Mouse (Mus musculus) cerebellum, adult (tissue): ENCODE data around the gene Dbh.

Experiments used
- ATAC-seq: cut with Nextera tagmentation; 2 replicates; pipeline ENCODE4 v1.9.2; 2017; ENCODE audit warnings: mild to moderate bottlenecking, moderate library complexity, mixed read lengths; ENCODE audit not compliant: insufficient number of reproducible peaks, low FRiP score, low TSS enrichment

Dbh gene

GRCm38 (mm10) chr2:27161526-27161925 lies 3.5 kb upstream of the Dbh start:
- ATAC-seq, result no peak

GRCm38 (mm10) chr2:27162656-27163055 lies 2.4 kb upstream of the Dbh start:
- no peak for ATAC-seq

DNA sequence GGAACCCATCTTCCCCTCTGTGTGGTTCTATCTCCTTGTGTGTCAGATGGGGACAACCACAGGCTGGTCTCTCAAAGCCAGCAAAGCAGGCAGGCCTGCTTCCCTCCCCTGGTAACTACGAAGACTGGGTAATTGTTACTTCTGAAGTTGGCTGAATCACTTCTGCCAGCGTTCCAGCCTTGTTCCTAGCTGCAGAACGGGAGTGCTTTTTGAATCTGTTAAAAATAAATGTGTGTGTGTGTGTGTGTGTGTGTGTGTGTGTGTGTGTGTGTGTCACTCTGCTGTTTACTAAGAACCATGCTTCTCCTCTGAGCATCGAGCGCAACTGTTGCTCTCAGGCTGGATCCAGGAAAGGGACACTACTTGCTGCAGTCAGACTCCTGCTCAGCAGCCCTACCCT lies 1.2 kb upstream of the Dbh start:
- ATAC-seq, result no peak

DNA sequence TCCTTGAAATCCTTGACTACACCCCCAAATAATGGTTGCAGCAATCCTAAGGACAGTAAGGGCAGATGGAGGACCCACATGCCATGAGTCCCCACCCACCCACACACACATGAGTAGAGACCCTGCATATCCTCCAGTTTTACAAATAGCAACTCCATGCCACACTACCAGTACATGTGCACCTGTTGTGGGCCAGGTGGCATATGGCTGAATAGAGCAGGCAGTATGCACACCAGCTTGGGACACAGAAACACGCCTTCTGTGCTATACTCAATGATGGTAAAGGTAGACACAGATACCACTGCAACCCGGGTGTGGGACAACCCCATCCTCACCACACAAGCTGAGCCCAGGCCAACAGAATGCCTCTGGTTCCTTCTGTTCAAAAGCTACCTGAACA lies 1.0 kb downstream of the Dbh start:
- no peak for ATAC-seq

- ATAC-seq, result no peak
Observed at GRCm38 (mm10) chr2:27166999-27167398, 2.0 kb downstream of the Dbh start.

DNA sequence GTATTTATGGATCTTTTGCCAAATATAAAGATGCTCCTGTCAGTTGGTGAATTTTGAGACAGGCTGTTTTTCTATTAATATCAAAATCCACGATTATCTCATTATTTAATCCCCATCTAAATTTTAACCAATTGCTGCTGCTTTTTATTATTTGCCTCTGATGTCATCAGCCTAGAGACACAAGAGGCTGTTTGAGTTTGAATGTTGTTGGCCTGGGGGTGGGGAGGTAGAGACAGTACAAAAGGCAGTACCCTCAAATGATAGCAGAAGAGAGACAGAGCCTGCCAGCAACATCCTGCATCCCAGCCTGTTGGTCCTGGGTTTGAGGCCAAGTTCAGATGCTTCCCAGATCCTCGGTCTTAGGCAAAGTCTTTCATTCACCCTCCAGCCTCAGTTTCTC lies 9.2 kb downstream of the Dbh start:
- no peak for ATAC-seq

DNA sequence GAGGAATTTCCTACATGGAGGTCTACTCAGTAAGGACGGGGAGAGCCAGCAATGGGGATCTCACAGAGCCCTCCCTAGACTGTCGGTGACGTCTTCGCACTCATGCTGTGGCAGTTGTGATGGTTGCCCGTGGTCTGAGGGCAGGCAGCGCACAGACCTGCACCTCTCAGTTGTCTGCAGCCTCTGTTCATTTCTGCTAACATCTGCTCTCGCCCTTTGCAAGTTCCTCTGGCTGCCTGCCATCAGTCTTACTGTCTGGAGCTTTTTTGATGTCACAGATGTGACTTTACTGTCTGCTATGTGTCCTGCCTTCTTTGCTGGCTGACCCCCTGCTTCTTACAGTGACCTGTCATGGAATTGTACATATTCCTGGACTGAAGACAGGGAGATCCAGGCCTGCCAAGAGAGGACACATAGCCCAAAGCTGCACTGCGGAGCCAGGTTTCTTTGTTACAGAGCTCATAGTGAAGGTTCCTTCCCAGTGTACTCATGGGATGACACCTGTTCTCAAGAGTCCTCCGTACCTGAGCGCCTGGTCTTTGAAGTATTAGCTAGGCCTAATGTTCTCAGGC lies 10.7 kb downstream of the Dbh start:
- ATAC-seq, result no peak

DNA sequence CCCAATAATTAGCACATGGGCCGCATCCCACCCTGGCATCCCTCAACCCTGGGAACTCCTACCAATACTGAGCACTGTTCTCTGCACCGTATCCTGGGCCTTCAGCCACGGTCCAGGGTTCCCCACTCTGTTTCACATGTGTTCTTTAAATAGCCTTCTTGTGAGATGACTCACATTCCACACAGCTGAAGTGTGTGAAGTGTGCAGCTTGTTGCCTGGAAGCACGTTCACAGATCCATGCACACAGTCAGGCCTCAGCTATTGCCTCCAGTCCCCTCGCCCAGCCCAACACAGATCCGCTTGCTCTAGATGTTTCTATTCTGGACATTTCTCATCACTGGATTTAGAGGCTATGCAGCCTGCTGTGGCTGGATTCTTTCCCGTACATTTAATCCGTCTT lies 14.1 kb downstream of the Dbh start:
- no peak for ATAC-seq

DNA sequence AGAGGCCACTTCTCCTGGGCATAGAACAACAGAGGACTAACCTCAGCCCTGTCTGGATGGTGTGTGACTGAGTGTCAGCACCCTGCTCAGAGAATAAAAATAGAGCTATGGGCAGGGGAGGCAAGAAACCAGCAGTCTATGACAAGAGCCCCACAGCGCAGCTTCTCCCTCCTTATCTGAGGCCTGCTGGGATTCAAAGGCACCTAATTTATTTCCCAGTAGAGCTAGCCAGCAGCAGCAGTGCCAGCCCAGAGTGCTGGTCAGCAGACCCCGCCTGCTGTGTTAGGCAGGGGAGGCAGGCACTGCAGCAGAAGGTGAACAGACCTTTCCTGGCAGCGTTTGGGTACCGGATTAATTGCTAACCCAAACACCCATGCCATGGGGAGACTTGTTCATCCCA lies 16.9 kb downstream of the Dbh start:
- peak; percentile 20; the same call in 1 of the 2 replicates for ATAC-seq

- no peak for ATAC-seq
Observed at GRCm38 (mm10) chr2:27183734-27184133, 18.7 kb downstream of the Dbh start.

DNA sequence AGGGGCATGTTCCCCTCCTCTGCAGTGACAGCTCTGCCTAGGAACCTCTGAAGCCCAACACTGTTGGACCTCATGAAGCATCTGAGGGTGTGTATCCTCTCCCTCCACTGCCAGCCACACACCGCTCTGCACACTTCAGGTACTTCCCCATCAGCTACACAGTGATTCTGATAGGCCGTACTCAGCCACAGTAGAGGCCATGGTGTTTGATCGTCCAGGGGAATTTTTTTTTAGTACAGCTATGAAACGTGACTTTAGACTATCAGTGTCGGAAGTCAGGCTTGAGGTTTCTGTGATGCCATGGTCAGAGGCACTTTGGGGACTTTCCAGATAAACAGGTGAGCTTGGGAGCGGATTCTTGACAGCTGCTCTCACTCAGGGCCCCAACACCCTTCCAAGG lies 22.5 kb downstream of the Dbh start:
- ATAC-seq, result no peak

DNA sequence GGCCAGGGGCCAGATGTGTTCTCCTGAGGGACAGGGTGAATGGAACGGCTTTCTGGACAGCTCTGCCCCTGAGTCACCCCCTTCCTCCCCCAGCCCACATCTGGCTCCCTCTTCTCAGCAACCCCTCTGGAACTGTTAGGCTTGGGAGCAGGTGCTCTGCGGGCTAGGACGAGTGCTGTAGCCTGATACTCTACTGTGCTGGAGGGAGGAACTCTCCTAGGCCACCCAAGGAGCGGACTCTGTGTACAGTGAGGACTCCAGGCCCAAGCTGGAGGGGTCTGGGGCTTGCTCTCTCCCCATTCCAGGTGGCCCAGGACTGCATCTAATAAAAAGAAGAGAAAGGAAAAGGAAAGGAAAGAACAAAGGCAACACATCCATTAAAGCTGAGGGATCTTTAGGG lies 25.0 kb downstream of the Dbh start:
- ATAC-seq, result no peak

GRCm38 (mm10) chr2:27198551-27199246 lies 33.7 kb downstream of the Dbh start:
- no peak for ATAC-seq

- ATAC-seq, result no peak
Observed at GRCm38 (mm10) chr2:27200586-27200985, 35.6 kb downstream of the Dbh start.

DNA sequence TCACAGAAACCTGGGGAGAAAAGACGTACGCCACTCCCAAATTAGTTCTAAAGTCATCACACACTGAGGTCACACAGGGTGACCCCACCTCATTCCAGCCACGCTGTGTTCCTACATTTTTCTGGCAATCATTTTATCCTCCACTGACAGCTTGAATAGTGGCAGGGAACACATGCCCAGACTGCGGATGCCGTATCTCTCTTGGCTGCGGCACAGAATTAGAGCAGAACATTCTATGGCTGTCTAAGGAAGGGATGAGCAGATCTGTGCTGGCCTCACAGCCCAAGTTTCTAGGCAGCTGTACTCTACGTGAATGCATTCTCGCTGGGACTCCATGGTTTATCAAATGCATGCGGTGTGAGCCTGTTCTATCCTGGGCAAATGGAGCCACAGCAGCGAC lies 40.6 kb downstream of the Dbh start:
- peak; percentile 59; the same call in 1 of the 2 replicates for ATAC-seq

- ATAC-seq, result no peak
Observed at GRCm38 (mm10) chr2:27206128-27206797, 41.2 kb downstream of the Dbh start.

GRCm38 (mm10) chr2:27207126-27207525 lies 42.1 kb downstream of the Dbh start:
- ATAC-seq, result no peak

GRCm38 (mm10) chr2:27209370-27209769 lies 44.3 kb downstream of the Dbh start:
- no peak for ATAC-seq

GRCm38 (mm10) chr2:27209816-27210215 lies 44.8 kb downstream of the Dbh start:
- no peak for ATAC-seq

DNA sequence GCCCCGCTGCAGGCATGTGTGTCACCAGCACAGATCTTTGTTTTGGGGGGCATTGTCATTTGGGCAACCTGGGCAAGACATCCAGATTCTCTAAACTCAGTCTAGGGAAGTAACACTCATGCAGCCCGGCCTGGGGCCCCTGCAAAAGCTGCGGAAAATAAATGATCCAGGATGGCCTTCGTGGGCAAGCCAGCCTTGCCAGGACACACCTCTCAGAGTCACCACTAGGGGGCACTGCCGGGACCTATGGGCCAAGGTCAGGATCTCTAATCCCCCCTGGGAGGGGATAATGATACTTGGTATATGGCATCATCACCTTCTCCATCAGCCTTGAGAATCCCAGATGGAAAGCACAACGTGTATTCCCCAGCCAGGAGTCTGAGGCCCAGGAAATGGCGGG lies 45.2 kb downstream of the Dbh start:
- no peak for ATAC-seq

DNA sequence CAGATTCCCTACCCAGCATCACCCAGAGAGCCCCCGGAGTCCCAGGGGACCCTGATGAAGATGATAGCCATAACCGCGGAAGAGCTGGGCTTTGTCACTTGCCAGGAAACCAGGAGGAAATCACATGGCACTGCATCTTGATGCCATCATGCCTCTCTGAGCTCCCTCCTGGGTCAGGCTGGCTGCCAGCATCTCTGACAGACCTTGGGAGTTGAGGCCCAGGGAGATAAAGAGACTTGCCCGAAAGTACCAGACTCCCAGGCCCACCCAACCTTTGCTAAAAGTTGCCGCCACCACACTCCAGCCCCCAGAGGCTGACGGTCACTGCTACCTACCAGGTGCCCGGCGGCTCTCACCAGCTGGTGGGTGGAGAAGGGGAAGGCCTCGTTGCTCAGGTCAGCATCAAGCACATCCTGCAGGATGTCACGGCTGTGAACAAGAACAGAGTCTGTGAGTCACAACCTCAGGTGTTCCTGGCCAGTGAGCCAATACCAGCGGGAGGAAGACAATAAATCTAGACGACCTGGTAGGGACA lies 45.7 kb downstream of the Dbh start:
- no peak for ATAC-seq
